Mouse (Mus musculus): ENCODE measurements at regions not wholly inside any gene's neighbourhood (a gene's known extent, or its start where the extent isn't known, plus 50 kb on each side); places are given as distances from the start of the nearest gene placed in this dataset.

DNA sequence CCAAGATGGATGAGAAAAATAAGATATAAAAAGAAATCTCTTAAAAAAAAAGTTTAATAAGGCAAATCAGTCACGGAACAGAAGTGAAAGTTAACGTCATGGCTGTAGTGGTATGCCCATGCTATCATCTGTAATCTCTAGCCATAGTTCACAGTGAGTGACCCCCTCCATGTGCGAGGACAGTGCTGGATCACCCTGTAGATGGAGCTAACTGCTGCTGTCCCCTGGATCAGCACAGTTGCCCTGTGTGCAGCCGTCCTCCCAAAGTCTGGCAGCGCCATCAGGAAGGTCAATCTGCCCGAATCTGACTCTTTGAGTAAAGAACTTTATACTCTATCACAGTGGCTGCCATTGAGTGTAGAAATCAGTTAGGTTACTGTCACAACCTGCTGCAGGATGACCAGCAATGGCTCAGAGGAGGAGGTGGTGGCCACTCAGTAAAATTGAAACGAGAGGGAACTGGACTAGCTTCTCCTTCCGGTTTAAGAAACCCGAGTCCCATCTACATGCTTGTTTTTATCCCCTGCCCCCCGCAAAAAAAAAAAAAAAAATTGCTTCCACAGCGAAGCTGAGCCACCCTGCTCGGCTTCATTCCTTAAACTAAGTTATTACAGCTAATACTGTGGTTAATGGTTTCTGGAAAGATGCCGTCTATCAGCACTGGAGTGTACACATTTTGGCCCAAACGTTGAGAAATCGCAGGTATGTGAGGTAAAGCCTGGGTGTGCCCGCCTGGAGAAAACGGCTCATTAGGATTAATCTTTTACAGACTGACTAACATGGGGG lies 462.0 kb downstream of the Lmo4 start:
- Histone ChIP-seq H3K4me1 (ENCODE audit: control insufficient read depth, insufficient read depth, low read length) (peaks cover 2% of the 10 kb centered on the region; the same call in 1 of the 2 replicates), H3K9ac (ENCODE audit: low read depth, low read length) (0 out of 2 replicates have a peak overlapping the region, but pooled peaks have one; percentile 0), H3K79me2 (ENCODE audit: control insufficient read depth, insufficient read depth, low read length) (no peaks in the 10 kb centered on the region), H3K36me3 (ENCODE audit: control insufficient read depth, insufficient read depth, low read length) (no peaks in the 10 kb centered on the region), H3K27ac (replicated peaks; ENCODE audit: insufficient read depth, low read depth, low read length) (no peak overlapping the region), H3K4me3 (ENCODE audit: insufficient read depth, low read depth, low read length) (peak overlapping the region; percentile 48), H3K27me3 (ENCODE audit: control insufficient read depth, insufficient read depth, low read length) (no peaks in the 10 kb centered on the region)
- peak; percentile 43 for DNase-seq (ENCODE audit: extremely low read depth, low read depth, low spot score)
- TF ChIP-seq POLR2A (IDR thresholded peaks at IDR 0.05; ENCODE audit: extremely low read depth, insufficient read depth, low read length), result no peak
- TF ChIP-seq CTCF (IDR thresholded peaks at IDR 0.05; ENCODE audit: low read depth, low read length), result peak; percentile 45
- 18% methylated on average over 17 of the region's 17 CpGs for WGBS

DNA sequence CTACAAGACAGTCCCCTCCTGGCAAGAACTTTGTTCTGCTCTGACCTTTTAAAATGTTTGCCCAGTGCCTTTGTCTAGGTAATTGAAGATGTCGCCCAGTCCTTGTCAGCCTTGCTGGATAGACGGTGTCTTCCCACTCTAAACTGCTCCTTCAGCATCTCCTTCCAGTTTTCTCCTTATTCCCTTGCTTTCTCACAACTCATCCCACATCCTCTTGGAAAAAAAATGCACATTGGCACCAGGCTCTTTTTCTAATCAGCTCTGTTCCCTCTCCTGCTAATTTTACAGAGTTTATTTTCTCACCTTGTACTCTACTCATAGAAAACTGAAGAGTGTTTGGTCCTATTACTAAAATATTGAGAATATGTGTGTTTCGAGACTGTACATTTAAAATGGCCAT lies 466.3 kb downstream of the Lmo4 start:
- H3K27ac ChIP-seq (replicated peaks; ENCODE audit: insufficient read depth, low read depth, low read length), result no peak overlapping the region
- TF ChIP-seq POLR2A (IDR thresholded peaks at IDR 0.05; ENCODE audit: extremely low read depth, insufficient read depth, low read length), result no peak
- TF ChIP-seq CTCF (IDR thresholded peaks at IDR 0.05; ENCODE audit: low read depth, low read length), result no peak
- H3K79me2 ChIP-seq (ENCODE audit: control insufficient read depth, insufficient read depth, low read length), result no peaks in the 10 kb centered on the region
- DNase-seq (ENCODE audit: extremely low read depth, low read depth, low spot score), result no peak
- H3K9ac ChIP-seq (ENCODE audit: low read depth, low read length), result no peak overlapping the region
- peaks cover 2% of the 10 kb centered on the region; the same call in 1 of the 2 replicates for H3K4me1 ChIP-seq (ENCODE audit: control insufficient read depth, insufficient read depth, low read length)
- H3K4me3 ChIP-seq (ENCODE audit: insufficient read depth, low read depth, low read length), result no peak overlapping the region
- no peaks in the 10 kb centered on the region for H3K36me3 ChIP-seq (ENCODE audit: control insufficient read depth, insufficient read depth, low read length)
- WGBS, result 63% methylated on average over 3 of the region's 3 CpGs
- H3K27me3 ChIP-seq (ENCODE audit: control insufficient read depth, insufficient read depth, low read length), result no peaks in the 10 kb centered on the region

DNA sequence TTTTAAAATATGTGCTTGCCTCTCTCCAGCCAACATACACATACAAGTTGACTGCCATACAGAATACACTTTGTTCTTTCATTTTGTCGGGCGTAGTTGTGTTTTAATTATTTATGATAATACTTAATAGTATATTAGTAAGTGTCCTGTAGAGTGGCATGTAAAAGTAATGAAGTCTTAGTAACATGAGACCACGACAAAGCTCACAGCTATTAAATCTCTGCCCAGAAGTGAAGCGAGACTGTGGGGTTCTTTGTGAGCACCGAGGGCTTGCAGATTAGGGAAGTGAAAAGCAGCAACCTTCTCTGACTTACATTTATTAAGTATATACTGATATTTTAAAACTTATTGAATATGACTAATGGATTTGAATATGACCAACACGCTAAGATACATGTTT lies 467.2 kb downstream of the Lmo4 start:
- TF ChIP-seq CTCF (IDR thresholded peaks at IDR 0.05; ENCODE audit: low read depth, low read length), result no peak
- no peak for TF ChIP-seq POLR2A (IDR thresholded peaks at IDR 0.05; ENCODE audit: extremely low read depth, insufficient read depth, low read length)
- Histone ChIP-seq H3K4me1 (ENCODE audit: control insufficient read depth, insufficient read depth, low read length) (peaks cover 2% of the 10 kb centered on the region; the same call in 1 of the 2 replicates), H3K79me2 (ENCODE audit: control insufficient read depth, insufficient read depth, low read length) (no peaks in the 10 kb centered on the region), H3K27ac (replicated peaks; ENCODE audit: insufficient read depth, low read depth, low read length) (no peak overlapping the region), H3K27me3 (ENCODE audit: control insufficient read depth, insufficient read depth, low read length) (no peaks in the 10 kb centered on the region), H3K36me3 (ENCODE audit: control insufficient read depth, insufficient read depth, low read length) (no peaks in the 10 kb centered on the region), H3K9ac (ENCODE audit: low read depth, low read length) (no peak overlapping the region), H3K4me3 (ENCODE audit: insufficient read depth, low read depth, low read length) (no peak overlapping the region)
- 84% methylated on average over 6 of the region's 6 CpGs for WGBS
- DNase-seq (ENCODE audit: extremely low read depth, low read depth, low spot score), result no peak

DNA sequence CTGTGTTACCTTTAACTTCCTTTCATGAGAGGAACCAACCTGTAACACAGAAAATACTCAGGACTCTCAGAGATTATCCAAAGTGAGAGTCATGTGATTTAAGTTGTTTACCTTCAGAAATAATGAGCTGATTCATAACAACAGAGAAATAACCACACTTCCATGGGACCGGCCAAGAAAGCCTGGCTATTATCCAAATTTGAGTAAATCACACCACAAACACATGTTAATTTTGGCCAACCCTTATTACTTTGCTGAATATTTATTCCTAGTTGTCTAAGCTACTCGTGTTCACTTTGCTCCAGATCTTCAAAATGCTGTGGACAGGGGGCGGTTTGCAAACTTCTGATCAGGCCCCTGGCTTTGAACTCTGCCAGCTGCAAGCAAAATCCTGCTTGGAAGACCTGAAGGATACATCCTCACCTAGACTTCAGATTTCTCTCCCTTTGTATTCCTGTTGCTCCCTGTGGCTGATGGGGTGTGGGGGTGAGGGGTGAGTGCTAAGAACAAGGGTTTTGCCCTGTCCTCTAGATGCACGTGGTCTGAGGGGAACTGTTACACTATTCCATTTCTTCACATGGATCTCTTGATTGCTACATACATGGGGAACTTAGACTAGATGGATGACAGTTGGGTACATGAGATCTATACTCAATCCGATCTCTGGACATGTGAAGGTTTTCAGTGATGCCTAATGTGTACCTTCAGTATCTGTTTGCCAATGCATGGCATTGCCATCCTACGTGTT lies 468.2 kb downstream of the Lmo4 start:
- Histone ChIP-seq H3K79me2 (ENCODE audit: control insufficient read depth, insufficient read depth, low read length) (no peaks in the 10 kb centered on the region), H3K4me3 (ENCODE audit: insufficient read depth, low read depth, low read length) (no peak overlapping the region), H3K27ac (replicated peaks; ENCODE audit: insufficient read depth, low read depth, low read length) (no peak overlapping the region), H3K4me1 (ENCODE audit: control insufficient read depth, insufficient read depth, low read length) (no peaks in the 10 kb centered on the region), H3K27me3 (ENCODE audit: control insufficient read depth, insufficient read depth, low read length) (no peaks in the 10 kb centered on the region), H3K36me3 (ENCODE audit: control insufficient read depth, insufficient read depth, low read length) (no peaks in the 10 kb centered on the region), H3K9ac (ENCODE audit: low read depth, low read length) (no peak overlapping the region)
- no peak for DNase-seq (ENCODE audit: extremely low read depth, low read depth, low spot score)
- TF ChIP-seq CTCF (IDR thresholded peaks at IDR 0.05; ENCODE audit: low read depth, low read length), result no peak
- no peak for TF ChIP-seq POLR2A (IDR thresholded peaks at IDR 0.05; ENCODE audit: extremely low read depth, insufficient read depth, low read length)
- WGBS, result 81% methylated on average over 6 of the region's 6 CpGs

DNA sequence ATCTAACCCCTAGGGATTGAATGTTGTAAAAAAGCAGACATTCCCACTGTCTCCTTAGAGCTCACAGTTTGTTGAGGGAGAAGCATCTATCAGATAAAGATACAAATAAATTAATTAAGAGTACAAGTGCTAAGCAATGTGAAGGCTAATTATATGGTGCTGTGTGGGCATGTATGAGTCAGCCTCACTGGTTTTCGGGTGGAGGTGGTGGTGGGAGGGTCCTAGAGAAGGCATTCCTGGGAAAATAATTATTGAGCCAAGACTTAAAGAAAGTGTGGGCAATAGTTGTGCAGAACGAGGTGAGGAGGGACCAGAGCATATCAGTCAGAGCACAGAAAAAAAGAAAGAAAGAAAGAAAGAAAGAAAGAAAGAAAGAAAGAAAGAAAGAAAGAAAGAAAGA lies 470.2 kb downstream of the Lmo4 start:
- Histone ChIP-seq H3K27me3 (ENCODE audit: control insufficient read depth, insufficient read depth, low read length) (no peaks in the 10 kb centered on the region), H3K4me1 (ENCODE audit: control insufficient read depth, insufficient read depth, low read length) (no peaks in the 10 kb centered on the region), H3K4me3 (ENCODE audit: insufficient read depth, low read depth, low read length) (no peak overlapping the region), H3K27ac (replicated peaks; ENCODE audit: insufficient read depth, low read depth, low read length) (no peak overlapping the region), H3K79me2 (ENCODE audit: control insufficient read depth, insufficient read depth, low read length) (no peaks in the 10 kb centered on the region), H3K36me3 (ENCODE audit: control insufficient read depth, insufficient read depth, low read length) (no peaks in the 10 kb centered on the region), H3K9ac (ENCODE audit: low read depth, low read length) (no peak overlapping the region)
- DNase-seq (ENCODE audit: extremely low read depth, low read depth, low spot score), result no peak
- WGBS, result 73% methylated on average over 2 of the region's 2 CpGs
- TF ChIP-seq CTCF (IDR thresholded peaks at IDR 0.05; ENCODE audit: low read depth, low read length) (no peak), POLR2A (IDR thresholded peaks at IDR 0.05; ENCODE audit: extremely low read depth, insufficient read depth, low read length) (no peak)

Data from liver, adult 2 months (tissue).